Mouse (Mus musculus) bone marrow, adult 2 months (tissue): ENCODE data around the gene Lrp2.

Experiments
- CTCF ChIP-seq: fragments of 200-500 bp; IDR thresholded peaks from 2 replicates; pipeline ENCODE4 v1.5.1; 2011; ENCODE audit warnings: low read length, control low read depth; ENCODE audit not compliant: control insufficient read depth, insufficient read depth
- POLR2A ChIP-seq: fragments of 200-500 bp; IDR thresholded peaks from 2 replicates; pipeline ENCODE4 v1.6.1; 2011; ENCODE audit warnings: low read depth, mild to moderate bottlenecking, control low read depth, low read length, borderline replicate concordance; ENCODE audit not compliant: control insufficient read depth

DNA sequence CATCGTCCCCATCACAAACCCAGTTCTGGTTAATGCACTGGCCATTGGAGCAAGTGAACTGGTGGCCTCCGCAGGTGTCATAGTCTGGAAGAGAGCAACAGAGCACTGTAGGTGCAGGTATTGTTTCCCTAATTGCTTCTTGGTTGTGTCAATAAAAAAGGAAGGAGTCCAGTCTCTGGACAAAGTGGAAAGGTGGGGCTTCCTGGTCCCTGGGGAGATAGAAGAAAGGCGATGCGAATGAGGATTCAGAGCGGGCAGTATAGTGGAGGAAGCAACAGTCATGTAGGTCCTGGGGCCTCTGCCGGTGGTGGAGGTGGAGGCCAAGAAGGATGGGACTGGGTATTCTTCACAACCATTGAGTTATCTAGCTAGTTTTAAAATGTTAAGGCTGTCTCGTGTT is 49.8 kb downstream of the Lrp2 start:
- no peak for TF ChIP-seq CTCF
- no peak for TF ChIP-seq POLR2A
